Mouse (Mus musculus) heart, embryonic 15.5 days (tissue): ENCODE data around the gene Tmem69. TPM values are rescaled to one million over a fixed set of nuclear protein-coding genes. Genes with fewer than 3 reads are reported as not detected.

Experiments
- ATAC-seq: fragments of 200-750 bp; cut with Nextera tagmentation; replicated peaks from 2 replicates; pipeline ENCODE4 v1.8.0; 2017; ENCODE audit warnings: low read depth, moderate TSS enrichment; ENCODE audit not compliant: insufficient number of reproducible peaks, insufficient read depth, low FRiP score
- H3K27ac ChIP-seq: fragments of 300-500 bp; sonication (generic); 2 replicates; pipeline ENCODE4 v1.5.1; 2015; ENCODE audit warnings: mild to moderate bottlenecking, inconsistent platforms
- H3K27me3 ChIP-seq: fragments of 300-500 bp; sonication (generic); 2 replicates; pipeline ENCODE4 v1.6.1; 2015; ENCODE audit warnings: inconsistent platforms
- H3K36me3 ChIP-seq: fragments of 300-500 bp; sonication (generic); 2 replicates; pipeline ENCODE4 v1.6.1; 2015; ENCODE audit warnings: mild to moderate bottlenecking, inconsistent platforms
- H3K4me1 ChIP-seq: fragments of 300-500 bp; sonication (generic); replicated peaks from 2 replicates; pipeline ENCODE4 v1.6.1; 2015; ENCODE audit warnings: inconsistent platforms
- H3K4me2 ChIP-seq: fragments of 300-500 bp; sonication (generic); 2 replicates; pipeline ENCODE4 v1.6.1; 2015; ENCODE audit warnings: inconsistent platforms, mild to moderate bottlenecking, moderate library complexity
- H3K4me3 ChIP-seq: fragments of 300-500 bp; sonication (generic); 2 replicates; pipeline ENCODE4 v1.5.1; 2015; ENCODE audit warnings: mild to moderate bottlenecking, inconsistent platforms
- H3K9ac ChIP-seq: fragments of 300-500 bp; sonication (generic); 2 replicates; pipeline ENCODE4 v1.6.1; 2015; ENCODE audit warnings: mild to moderate bottlenecking, inconsistent platforms
- H3K9me3 ChIP-seq: fragments of 300-500 bp; sonication (generic); replicated peaks from 2 replicates; pipeline ENCODE4 v1.6.1; 2016; ENCODE audit warnings: inconsistent platforms
- WGBS: fragments of 180-500 bp; shearing (Covaris S2); methylation state at CpG from one replicate; pipeline ENCODE4 v1.1.7; 2015; ENCODE audit warnings: mixed read lengths; 5-methylcytosine and 5-hydroxymethylcytosine counted together
- polyA plus RNA-seq: library from polyadenylated mRNA; unstranded; fragments of >200 nt; fragmentation: Nextera tagmentation; extraction: Ambion mirVana; gene quantifications from 2 replicates; pipeline ENCODE4 v1.2.1, GENCODE M21; 2015

Gene Tmem69
- polyA plus RNA-seq = 24.7 and 26.9 TPM in 2 replicates

GRCm38 (mm10) chr4:116555413-116556300 lies at the start of gene Tmem69:
Gene Tmem69 (minus strand): TSS chr4:116555936.
- H3K4me3 ChIP-seq = peak within 1 kb of the TSS; percentile 78
- peak within 1 kb of the TSS; percentile 97 for H3K27ac ChIP-seq
- peaks cover 11% of the 10 kb centered on the region; the same call in 1 of the 2 replicates for H3K36me3 ChIP-seq
- peak within 1 kb of the TSS; percentile 75 for H3K9ac ChIP-seq
- no peaks in the 10 kb centered on the region for H3K27me3 ChIP-seq
- H3K4me1 ChIP-seq = peaks cover 9% of the 10 kb centered on the region
- H3K4me2 ChIP-seq = peak within 1 kb of the TSS; percentile 86
- no peak for ATAC-seq
- 3% methylated on average over 23 of the region's 23 CpGs for WGBS
- H3K9me3 ChIP-seq = no peaks in the 10 kb centered on the region

DNA sequence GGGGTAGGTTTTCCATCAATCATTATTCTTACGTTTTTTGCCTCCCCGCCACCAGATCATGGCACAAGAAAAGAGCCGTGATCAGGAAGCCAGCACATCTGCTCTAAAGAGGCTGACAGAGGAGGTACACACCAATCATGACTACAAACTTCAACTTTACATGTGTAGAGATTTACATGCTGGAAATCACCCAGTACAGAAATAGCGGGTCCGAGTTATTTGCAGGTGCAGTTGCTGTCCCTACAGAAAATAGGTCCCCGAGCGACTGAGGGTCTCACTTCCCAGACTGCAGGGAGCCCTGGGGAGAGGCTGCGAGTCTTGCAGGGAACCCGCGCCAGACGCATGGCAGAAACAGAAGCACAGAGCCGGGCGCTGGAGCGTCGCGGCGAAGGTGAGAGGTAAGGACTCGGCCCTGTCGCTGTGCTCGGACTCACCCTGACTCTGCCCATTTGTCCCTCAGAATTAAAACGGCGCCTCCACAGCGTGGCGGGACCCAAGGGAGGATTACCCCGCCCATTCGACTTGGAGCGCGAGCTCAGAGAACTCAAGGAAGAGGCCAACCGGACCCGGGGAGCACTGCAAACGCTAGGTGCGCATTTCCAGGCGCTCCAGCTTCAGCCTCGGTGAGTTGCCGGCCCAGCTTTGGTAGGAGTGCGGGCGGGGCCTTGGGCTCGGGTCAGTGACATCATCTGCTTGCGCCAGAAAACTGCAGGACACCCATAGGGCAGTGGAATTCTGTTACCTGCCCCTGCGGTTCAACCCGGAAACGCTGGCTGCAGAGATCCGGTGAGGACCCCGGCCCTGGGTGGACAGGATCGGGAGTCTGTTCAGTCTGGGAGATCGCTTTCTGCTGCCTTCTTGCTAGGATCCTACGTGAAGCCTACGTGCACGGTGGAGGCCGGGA lies 41.5 kb upstream of the Tmem69 start:
- peaks cover 14% of the 10 kb centered on the region for H3K4me1 ChIP-seq
- H3K9ac ChIP-seq = peak overlapping the region; percentile 80
- peak overlapping the region; percentile 91 for H3K27ac ChIP-seq
- H3K27me3 ChIP-seq = no peaks in the 10 kb centered on the region
- peak overlapping the region; percentile 83 for H3K4me2 ChIP-seq
- peak overlapping the region; percentile 79 for H3K4me3 ChIP-seq
- peak; percentile 93 for ATAC-seq
- WGBS = under 1% methylated on average over 50 of the region's 50 CpGs
- H3K36me3 ChIP-seq = peaks cover 49% of the 10 kb centered on the region
- H3K9me3 ChIP-seq = no peaks in the 10 kb centered on the region

DNA sequence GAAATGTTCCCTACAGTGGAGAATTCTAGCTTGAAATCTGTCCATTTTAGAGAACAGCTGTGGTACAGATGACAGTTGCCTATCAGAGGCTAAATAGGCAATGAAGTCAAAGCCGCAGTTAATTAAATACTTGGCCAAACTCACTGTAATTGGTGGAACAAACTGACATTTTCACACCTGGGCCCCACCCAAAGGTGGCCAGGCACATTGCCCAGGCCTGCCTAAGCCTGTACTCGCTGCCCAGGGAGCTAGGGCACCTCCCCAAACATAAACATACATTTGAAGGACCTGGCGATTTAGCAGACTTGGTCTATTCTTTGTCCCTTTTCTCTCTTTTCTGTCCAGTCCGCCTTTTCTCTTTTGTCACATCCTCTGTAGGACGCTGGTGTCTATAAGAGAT lies 40.6 kb upstream of the Tmem69 start, which contains the start of gene Ccdc17:
TSS of gene Ccdc17 (plus strand) at position 276 of the 400 bp plus-strand sequence.
- Histone ChIP-seq H3K9me3 (no peaks in the 10 kb centered on the region), H3K4me3 (peak within 1 kb of the TSS; percentile 79), H3K27me3 (no peaks in the 10 kb centered on the region), H3K27ac (peak within 1 kb of the TSS; percentile 91), H3K36me3 (peaks cover 49% of the 10 kb centered on the region), H3K4me2 (peak within 1 kb of the TSS; percentile 83), H3K9ac (peak within 1 kb of the TSS; percentile 80), H3K4me1 (peaks cover 14% of the 10 kb centered on the region)
- whole genome bisulfite sequencing = 26% methylated on average over 5 of the region's 5 CpGs
- ATAC-seq = no peak

DNA sequence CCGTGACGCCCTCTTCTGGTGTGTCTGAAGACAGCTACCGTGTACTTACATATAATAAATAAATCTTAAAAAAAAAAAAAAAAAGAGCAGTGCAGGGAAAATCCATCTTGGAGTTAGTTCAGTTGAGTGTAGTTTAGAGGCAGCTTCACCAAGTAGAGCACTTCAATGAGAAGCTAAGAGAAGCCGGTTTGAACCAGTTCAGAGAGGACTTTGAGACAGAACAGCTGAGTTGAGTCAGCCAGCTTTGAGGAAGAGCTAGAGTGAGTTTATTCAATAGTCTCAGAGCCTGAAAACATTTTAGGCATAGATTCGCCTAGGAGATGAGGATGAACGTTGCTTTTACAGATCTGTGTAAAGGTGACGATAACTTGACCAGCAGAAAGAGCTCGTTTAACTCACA lies 40.1 kb upstream of the Tmem69 start:
- Histone ChIP-seq H3K4me2 (peak overlapping the region; percentile 83), H3K4me1 (peaks cover 14% of the 10 kb centered on the region), H3K9me3 (no peaks in the 10 kb centered on the region), H3K4me3 (no peak overlapping the region), H3K27me3 (no peaks in the 10 kb centered on the region), H3K27ac (no peak overlapping the region), H3K36me3 (peaks cover 49% of the 10 kb centered on the region), H3K9ac (no peak overlapping the region)
- ATAC-seq = no peak
- WGBS = 77% methylated on average over 8 of the region's 8 CpGs

DNA sequence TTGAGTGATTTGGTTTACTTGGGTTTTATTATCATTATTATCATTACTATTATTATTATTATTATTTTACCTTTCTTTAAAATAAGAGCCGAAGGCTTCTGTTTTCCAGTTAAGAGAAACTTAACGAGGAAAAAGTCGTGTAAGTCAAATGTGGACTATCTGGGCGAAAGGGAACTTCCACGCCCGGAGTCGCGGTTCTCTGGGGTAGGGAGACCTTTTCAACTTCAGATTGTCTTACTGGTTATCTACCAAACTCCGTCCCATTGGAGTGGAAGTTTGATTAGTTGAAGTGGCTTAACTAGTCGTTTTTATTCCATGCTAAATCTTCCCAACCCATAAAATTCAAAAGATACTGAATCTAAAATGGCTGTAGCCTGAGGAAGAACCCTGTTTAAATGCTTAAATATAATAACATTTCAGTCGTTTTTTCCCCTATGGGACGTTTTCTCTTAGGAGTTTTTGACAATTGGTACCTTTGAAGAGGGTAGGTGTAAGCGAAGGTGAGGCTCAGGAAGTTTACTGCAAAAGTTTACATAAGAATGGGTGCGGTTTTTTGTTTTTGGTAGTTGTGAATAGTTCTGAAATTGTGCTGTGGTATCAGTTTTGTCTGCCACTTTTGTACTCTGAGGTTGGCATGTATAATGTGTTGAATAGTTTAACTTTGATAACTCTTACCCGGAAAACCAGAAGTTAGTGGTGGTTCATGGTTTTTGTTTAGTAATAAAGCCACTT lies 2.6 kb upstream of the Tmem69 start:
- H3K9me3 ChIP-seq = no peaks in the 10 kb centered on the region
- no peaks in the 10 kb centered on the region for H3K27me3 ChIP-seq
- peaks cover 9% of the 10 kb centered on the region for H3K4me1 ChIP-seq
- H3K4me2 ChIP-seq = peak overlapping the region; percentile 86
- peak overlapping the region; percentile 97 for H3K27ac ChIP-seq
- H3K4me3 ChIP-seq = peak overlapping the region; percentile 78
- no peak for ATAC-seq
- 2% methylated on average over 15 of the region's 15 CpGs for WGBS
- peaks cover 8% of the 10 kb centered on the region; the same call in 1 of the 2 replicates for H3K36me3 ChIP-seq
- H3K9ac ChIP-seq = peak overlapping the region; percentile 86

DNA sequence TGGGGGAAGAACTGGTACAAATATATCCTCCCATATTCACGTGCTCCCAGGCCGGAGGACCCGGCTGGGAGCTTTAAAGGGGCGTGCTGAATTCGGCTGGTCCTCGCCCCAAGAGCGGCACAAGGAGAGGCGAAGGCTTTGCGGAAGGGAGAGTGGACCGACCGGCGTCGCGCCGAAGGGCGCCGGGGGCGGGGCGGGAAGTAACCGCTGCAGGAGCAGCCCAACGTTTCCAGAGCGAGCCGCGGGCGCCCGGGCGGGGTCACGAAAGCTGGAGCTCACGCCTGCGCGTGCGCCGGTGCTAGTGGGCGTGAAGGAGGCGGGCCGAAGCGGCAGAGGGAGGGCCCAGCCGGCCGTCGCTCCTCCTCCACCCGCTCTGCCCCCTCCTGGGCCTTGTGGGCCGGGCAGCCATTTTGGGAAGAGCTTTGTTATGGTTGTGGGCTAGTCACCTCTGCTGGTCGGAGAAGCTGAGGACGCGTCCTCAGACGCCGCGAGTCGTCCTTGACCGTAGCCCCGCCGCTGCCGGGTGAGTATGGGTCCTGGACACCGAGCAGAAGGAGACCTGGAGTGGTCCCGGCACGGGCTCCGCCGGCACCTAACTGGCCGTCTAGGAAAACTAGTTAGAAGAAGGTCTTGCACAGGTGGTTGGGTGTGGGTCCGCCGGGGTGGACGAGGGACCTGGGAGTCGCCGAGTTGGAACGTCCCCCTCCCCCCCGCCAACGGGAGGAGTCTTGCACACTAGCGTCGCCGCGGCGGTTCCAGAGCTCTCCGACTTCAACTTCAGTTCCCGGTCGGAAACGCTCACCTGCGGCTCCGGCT lies 1.8 kb upstream of the Tmem69 start, which contains the start of gene Gpbp1l1:
TSS of gene Gpbp1l1 (plus strand) at position 353 of the 816 bp plus-strand sequence.
- peak within 1 kb of the TSS; percentile 86 for H3K9ac ChIP-seq
- H3K27me3 ChIP-seq = no peaks in the 10 kb centered on the region
- peak within 1 kb of the TSS; percentile 86 for H3K4me2 ChIP-seq
- peak; percentile 95 for ATAC-seq
- under 1% methylated on average over 76 of the region's 78 CpGs for WGBS
- no peaks in the 10 kb centered on the region for H3K9me3 ChIP-seq
- H3K36me3 ChIP-seq = peaks cover 11% of the 10 kb centered on the region; the same call in 1 of the 2 replicates
- peak within 1 kb of the TSS; percentile 97 for H3K27ac ChIP-seq
- H3K4me1 ChIP-seq = peaks cover 9% of the 10 kb centered on the region
- H3K4me3 ChIP-seq = peak within 1 kb of the TSS; percentile 78

- peak; percentile 95 for ATAC-seq
- H3K9me3 ChIP-seq = no peaks in the 10 kb centered on the region
- H3K27ac ChIP-seq = peak overlapping the region; percentile 97
- peaks cover 11% of the 10 kb centered on the region; the same call in 1 of the 2 replicates for H3K36me3 ChIP-seq
- H3K4me1 ChIP-seq = peaks cover 9% of the 10 kb centered on the region
- WGBS = under 1% methylated on average over 28 of the region's 28 CpGs
- H3K27me3 ChIP-seq = no peaks in the 10 kb centered on the region
- peak overlapping the region; percentile 86 for H3K4me2 ChIP-seq
- peak overlapping the region; percentile 75 for H3K9ac ChIP-seq
- peak overlapping the region; percentile 78 for H3K4me3 ChIP-seq
These were observed 997 bp upstream of the Tmem69 start for GRCm38 (mm10) chr4:116556561-116557305.

- H3K9me3 ChIP-seq = no peaks in the 10 kb centered on the region
- 85% methylated on average over 3 of the region's 3 CpGs for WGBS
- H3K27me3 ChIP-seq = no peaks in the 10 kb centered on the region
- no peak overlapping the region for H3K4me3 ChIP-seq
- peaks cover 3% of the 10 kb centered on the region; the same call in 1 of the 2 replicates for H3K4me1 ChIP-seq
- no peak overlapping the region for H3K9ac ChIP-seq
- no peak overlapping the region for H3K4me2 ChIP-seq
- ATAC-seq = no peak
- peaks cover 11% of the 10 kb centered on the region; the same call in 1 of the 2 replicates for H3K36me3 ChIP-seq
- no peak overlapping the region for H3K27ac ChIP-seq
These were observed 2.7 kb downstream of the Tmem69 start for GRCm38 (mm10) chr4:116553035-116553434.

- Histone ChIP-seq H3K9ac (no peak overlapping the region), H3K9me3 (no peaks in the 10 kb centered on the region), H3K4me3 (no peak overlapping the region), H3K36me3 (peaks cover 11% of the 10 kb centered on the region; the same call in 1 of the 2 replicates), H3K27me3 (no peaks in the 10 kb centered on the region), H3K27ac (no peak overlapping the region), H3K4me2 (no peak overlapping the region), H3K4me1 (peaks cover 3% of the 10 kb centered on the region; the same call in 1 of the 2 replicates)
- 60% methylated on average over 1 of the region's 1 CpGs for WGBS
- no peak for ATAC-seq
These were observed 5.3 kb downstream of the Tmem69 start for GRCm38 (mm10) chr4:116550432-116550831.
